Mouse (Mus musculus): ENCODE measurements at regions not wholly inside any gene's neighbourhood (a gene's known extent, or its start where the extent isn't known, plus 50 kb on each side); places are given as distances from the start of the nearest gene placed in this dataset.

DNA sequence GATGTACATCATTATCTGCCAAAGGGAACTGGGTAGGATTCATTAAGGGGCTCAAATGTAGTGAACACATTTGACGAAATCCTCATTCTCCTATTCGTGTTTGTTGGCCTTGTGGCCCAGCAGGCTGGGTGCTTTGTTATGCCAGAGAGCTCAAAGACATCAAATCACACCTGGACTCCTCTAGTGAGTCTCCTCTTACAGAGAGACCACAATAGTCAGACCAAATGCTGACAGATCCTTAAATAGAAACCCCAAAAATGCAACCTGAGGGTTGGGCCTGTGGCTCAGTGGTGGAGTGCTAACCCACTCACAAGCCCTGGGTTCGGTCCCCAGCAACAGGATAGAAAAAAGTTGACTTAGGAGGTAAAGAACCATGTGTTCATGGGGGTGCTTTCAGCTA, 158.5 kb upstream of the Tab2 start:
- TF ChIP-seq CTCF (IDR thresholded peaks at IDR 0.05; ENCODE audit: low read depth, low read length) = no peak
- TF ChIP-seq POLR2A (IDR thresholded peaks at IDR 0.05; ENCODE audit: borderline replicate concordance, low read depth, low read length) = no peak
- Histone ChIP-seq H3K27ac (ENCODE audit: insufficient read depth, low read depth, low read length) (no peak overlapping the region), H3K4me3 (ENCODE audit: insufficient read depth, low read length) (no peak overlapping the region), H3K4me1 (ENCODE audit: control insufficient read depth, insufficient read depth, low read length) (peaks cover 20% of the 10 kb centered on the region)

DNA sequence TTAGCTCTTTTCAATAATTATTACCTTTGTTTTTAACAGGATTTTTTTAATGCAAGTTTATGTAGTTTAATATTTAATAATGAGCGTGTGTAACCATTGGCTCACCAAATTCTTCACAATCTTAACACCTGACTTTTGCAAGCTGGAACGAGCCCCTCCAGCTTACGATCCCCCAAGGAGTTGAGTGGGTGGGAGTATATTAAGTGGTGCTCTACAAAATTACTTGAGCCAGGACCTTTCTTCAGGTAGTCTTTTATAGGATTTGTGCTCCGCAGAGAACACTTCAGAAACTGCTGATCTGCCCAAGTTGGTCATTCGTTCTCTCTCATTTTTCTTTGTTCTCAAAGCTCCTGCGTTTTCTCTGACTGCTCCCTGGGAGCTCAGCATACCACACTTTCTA, 144.5 kb upstream of the Tab2 start:
- H3K4me1 ChIP-seq (ENCODE audit: control insufficient read depth, insufficient read depth, low read length) = no peaks in the 10 kb centered on the region
- H3K4me3 ChIP-seq (ENCODE audit: insufficient read depth, low read length) = no peak overlapping the region
- H3K27ac ChIP-seq (ENCODE audit: insufficient read depth, low read depth, low read length) = no peak overlapping the region
- TF ChIP-seq CTCF (IDR thresholded peaks at IDR 0.05; ENCODE audit: low read depth, low read length) = no peak
- no peak for TF ChIP-seq POLR2A (IDR thresholded peaks at IDR 0.05; ENCODE audit: borderline replicate concordance, low read depth, low read length)

DNA sequence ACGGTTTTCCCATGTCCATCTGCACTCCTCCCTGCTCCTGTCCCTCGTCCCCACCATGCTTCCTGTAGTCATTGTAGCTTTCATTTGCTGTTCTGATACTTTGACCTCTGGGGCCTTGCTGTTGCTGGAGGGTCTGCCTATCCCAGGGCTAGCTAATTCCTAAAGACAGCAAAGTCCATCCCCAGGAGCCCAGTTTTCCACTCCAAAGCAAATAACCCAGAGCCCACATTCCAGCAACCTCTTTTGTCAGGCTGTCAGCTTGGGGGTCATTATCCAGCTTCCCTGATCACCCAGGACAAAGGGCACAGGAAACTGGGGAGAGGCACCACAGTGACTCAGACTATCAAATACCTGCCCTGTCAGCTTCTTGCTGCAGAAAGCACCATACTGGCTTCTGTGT, 139.9 kb upstream of the Tab2 start:
- Histone ChIP-seq H3K4me3 (ENCODE audit: insufficient read depth, low read length) (no peak overlapping the region), H3K27ac (ENCODE audit: insufficient read depth, low read depth, low read length) (no peak overlapping the region), H3K4me1 (ENCODE audit: control insufficient read depth, insufficient read depth, low read length) (no peaks in the 10 kb centered on the region)
- TF ChIP-seq CTCF (IDR thresholded peaks at IDR 0.05; ENCODE audit: low read depth, low read length) (no peak), POLR2A (IDR thresholded peaks at IDR 0.05; ENCODE audit: borderline replicate concordance, low read depth, low read length) (no peak)

DNA sequence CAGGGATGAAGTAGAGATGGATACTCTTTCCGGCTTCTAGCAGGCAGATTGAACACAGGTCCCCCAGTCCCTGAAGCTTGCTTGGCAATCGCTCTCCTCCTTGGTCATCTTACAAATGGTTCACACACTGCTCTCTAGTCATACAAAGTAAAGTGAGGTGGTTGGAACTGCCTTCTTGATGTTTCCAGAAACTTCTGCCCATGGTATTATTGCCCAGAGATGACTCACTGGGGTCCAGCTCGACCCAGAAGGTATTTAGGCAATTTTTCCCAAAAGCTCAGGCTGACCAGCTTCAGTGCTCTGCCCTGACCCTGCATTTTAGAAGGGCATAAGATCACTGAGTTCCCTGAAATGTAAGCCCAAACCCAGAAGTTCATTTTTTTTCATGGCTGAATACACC, 139.2 kb upstream of the Tab2 start:
- no peak overlapping the region for H3K27ac ChIP-seq (ENCODE audit: insufficient read depth, low read depth, low read length)
- no peak overlapping the region for H3K4me3 ChIP-seq (ENCODE audit: insufficient read depth, low read length)
- no peak for TF ChIP-seq CTCF (IDR thresholded peaks at IDR 0.05; ENCODE audit: low read depth, low read length)
- no peak for TF ChIP-seq POLR2A (IDR thresholded peaks at IDR 0.05; ENCODE audit: borderline replicate concordance, low read depth, low read length)
- H3K4me1 ChIP-seq (ENCODE audit: control insufficient read depth, insufficient read depth, low read length) = no peaks in the 10 kb centered on the region

DNA sequence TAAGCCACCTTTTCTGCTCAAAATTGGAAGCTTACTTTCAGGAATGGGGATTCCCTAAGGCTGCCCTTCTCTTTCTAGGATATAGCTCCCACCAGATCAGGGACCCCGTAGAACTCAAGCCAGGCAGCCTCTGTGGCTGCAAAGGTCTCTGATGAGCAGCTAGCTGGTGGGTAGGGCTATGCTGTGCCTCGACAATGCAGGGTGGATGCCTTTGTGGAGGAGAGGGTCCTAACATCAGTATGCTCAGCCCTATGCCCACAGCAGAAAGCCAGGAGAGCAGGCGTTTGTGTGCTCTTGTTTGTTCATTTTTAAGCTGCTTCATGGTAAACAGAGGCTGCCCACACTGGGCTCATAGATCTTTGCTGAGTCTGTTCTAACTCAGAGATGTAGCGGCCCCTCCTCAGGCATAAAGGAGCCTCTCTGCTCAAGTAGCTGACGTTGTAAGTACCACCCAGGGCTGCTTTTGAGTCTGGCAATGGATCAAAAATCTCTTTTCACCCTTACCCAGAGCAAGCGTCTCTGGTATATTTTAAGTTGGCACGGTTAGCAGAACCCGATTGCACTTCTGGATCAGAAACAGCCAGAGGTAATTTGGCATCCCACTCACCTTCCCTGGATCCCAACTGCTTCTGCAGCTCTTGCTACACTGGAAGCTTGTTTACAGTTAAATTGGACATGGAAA, 136.0 kb upstream of the Tab2 start:
- Histone ChIP-seq H3K27ac (ENCODE audit: insufficient read depth, low read depth, low read length) (no peak overlapping the region), H3K4me1 (ENCODE audit: control insufficient read depth, insufficient read depth, low read length) (peaks cover 2% of the 10 kb centered on the region; the same call in 1 of the 2 replicates), H3K4me3 (ENCODE audit: insufficient read depth, low read length) (no peak overlapping the region)
- TF ChIP-seq POLR2A (IDR thresholded peaks at IDR 0.05; ENCODE audit: borderline replicate concordance, low read depth, low read length) (no peak), CTCF (IDR thresholded peaks at IDR 0.05; ENCODE audit: low read depth, low read length) (no peak)

DNA sequence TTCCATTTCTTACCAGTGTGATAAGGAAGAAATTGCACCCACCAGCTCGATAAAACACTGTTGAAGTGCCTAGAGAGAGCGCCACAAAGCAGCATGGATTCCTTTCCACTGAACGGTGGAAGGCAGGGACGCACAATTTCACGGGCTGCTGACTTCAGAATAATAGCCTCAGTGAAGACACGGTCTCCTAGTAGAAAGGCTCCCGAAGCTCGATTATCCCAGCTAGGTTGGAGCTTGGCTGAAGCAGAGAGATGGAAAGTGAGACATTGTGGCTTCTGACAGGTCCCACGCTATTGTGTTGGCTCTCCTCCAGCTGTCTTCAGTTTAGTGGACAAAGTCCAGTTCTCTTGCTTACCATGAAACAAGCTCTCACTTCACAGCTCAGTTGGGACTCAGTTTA, 133.3 kb upstream of the Tab2 start:
- TF ChIP-seq POLR2A (IDR thresholded peaks at IDR 0.05; ENCODE audit: borderline replicate concordance, low read depth, low read length) = no peak
- no peak for TF ChIP-seq CTCF (IDR thresholded peaks at IDR 0.05; ENCODE audit: low read depth, low read length)
- Histone ChIP-seq H3K4me1 (ENCODE audit: control insufficient read depth, insufficient read depth, low read length) (peaks cover 2% of the 10 kb centered on the region; the same call in 1 of the 2 replicates), H3K4me3 (ENCODE audit: insufficient read depth, low read length) (no peak overlapping the region), H3K27ac (ENCODE audit: insufficient read depth, low read depth, low read length) (no peak overlapping the region)

DNA sequence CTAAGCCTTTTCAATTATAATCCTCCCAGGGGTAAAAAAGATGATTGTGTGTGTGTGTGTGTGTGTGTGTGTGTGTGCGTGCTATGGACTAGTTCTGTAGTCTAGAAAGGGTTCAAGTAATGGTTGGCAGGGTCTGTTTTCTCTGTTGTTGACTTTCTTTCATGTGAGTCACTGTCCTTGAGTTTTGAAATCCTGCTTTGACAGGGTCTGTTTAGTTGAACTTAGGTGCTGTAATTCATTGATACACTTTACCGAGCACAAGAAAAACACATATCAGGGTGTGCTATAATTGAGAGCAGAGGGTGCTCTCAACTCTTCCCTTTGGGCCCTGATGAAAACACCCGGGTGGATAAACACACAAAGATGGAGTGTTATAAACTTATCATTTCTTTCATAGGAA, 132.7 kb upstream of the Tab2 start:
- no peak overlapping the region for H3K4me3 ChIP-seq (ENCODE audit: insufficient read depth, low read length)
- TF ChIP-seq POLR2A (IDR thresholded peaks at IDR 0.05; ENCODE audit: borderline replicate concordance, low read depth, low read length) = no peak
- peaks cover 2% of the 10 kb centered on the region; the same call in 1 of the 2 replicates for H3K4me1 ChIP-seq (ENCODE audit: control insufficient read depth, insufficient read depth, low read length)
- H3K27ac ChIP-seq (ENCODE audit: insufficient read depth, low read depth, low read length) = no peak overlapping the region

DNA sequence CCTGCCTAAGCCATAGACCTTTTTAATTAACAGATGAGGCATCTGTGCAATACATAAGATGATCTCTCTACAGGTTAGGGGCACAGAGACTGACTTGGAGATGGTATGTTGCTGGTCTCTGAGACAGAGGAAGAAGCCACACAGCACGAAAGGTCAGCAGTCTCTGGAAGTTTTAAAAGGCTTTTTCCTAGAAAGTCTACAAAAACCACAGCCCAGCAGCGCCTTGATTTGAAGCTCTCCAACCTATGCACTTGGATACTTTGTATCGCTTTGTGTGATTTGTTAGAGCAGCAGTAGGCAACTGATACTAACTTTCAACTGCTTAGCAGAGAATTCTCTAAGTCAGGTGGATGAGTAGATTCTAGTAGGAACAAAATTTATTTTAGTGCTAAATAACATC, 132.3 kb upstream of the Tab2 start:
- H3K4me3 ChIP-seq (ENCODE audit: insufficient read depth, low read length) = no peak overlapping the region
- peaks cover 2% of the 10 kb centered on the region; the same call in 1 of the 2 replicates for H3K4me1 ChIP-seq (ENCODE audit: control insufficient read depth, insufficient read depth, low read length)
- H3K27ac ChIP-seq (ENCODE audit: insufficient read depth, low read depth, low read length) = no peak overlapping the region
- TF ChIP-seq POLR2A (IDR thresholded peaks at IDR 0.05; ENCODE audit: borderline replicate concordance, low read depth, low read length) (no peak), CTCF (IDR thresholded peaks at IDR 0.05; ENCODE audit: low read depth, low read length) (no peak)

DNA sequence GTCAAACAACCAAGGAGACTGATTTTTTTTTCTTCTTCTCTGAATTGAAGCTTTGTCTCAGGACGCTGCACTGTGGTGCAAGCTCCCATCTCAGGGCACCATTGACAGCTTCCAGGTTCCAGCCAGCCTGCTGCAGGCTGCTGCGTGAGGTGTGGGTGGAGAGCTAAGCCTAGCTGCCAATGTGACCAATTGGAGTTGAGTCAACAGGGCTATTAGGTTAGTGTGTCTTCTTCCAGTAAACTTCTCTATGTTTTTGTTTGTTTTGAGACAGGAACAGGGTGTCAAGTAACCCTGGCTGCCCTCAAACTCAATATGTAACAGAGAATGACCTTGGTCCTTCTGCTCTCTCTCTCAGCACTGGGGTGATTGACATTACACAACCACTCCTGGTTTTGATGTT, 131.1 kb upstream of the Tab2 start:
- Histone ChIP-seq H3K4me1 (ENCODE audit: control insufficient read depth, insufficient read depth, low read length) (peaks cover 2% of the 10 kb centered on the region; the same call in 1 of the 2 replicates), H3K4me3 (ENCODE audit: insufficient read depth, low read length) (no peak overlapping the region), H3K27ac (ENCODE audit: insufficient read depth, low read depth, low read length) (no peak overlapping the region)
- TF ChIP-seq POLR2A (IDR thresholded peaks at IDR 0.05; ENCODE audit: borderline replicate concordance, low read depth, low read length) (no peak), CTCF (IDR thresholded peaks at IDR 0.05; ENCODE audit: low read depth, low read length) (no peak)

DNA sequence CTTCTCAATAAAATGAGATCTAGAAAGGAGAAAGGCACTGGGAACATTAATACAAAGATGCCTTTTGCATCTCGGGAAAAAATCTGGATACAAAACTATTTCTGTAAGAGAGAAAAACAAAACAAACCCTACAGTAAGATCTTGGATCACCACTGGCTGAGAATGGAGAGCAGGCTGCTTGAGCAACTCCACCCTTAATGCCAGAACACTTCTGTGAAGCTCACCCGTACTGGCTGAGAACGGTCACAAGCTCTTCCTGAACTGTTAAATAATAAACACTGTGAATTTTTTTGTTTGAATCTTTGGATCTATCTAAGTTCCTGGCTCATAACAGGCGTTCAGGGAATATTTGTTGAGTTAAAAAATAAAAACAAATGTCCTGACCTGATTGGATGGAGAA, 130.4 kb upstream of the Tab2 start:
- H3K27ac ChIP-seq (ENCODE audit: insufficient read depth, low read depth, low read length) = no peak overlapping the region

More for the DNA sequence above, 130.4 kb upstream of the Tab2 start:
- no peak for TF ChIP-seq POLR2A (IDR thresholded peaks at IDR 0.05; ENCODE audit: borderline replicate concordance, low read depth, low read length)
- TF ChIP-seq CTCF (IDR thresholded peaks at IDR 0.05; ENCODE audit: low read depth, low read length) = no peak
- Histone ChIP-seq H3K4me3 (ENCODE audit: insufficient read depth, low read length) (no peak overlapping the region), H3K4me1 (ENCODE audit: control insufficient read depth, insufficient read depth, low read length) (peaks cover 2% of the 10 kb centered on the region; the same call in 1 of the 2 replicates)

Data from bone marrow macrophage, adult 2 months (primary cell).